Mouse (Mus musculus): Measurements from ENCODE around the gene Arfgap1.

DNA sequence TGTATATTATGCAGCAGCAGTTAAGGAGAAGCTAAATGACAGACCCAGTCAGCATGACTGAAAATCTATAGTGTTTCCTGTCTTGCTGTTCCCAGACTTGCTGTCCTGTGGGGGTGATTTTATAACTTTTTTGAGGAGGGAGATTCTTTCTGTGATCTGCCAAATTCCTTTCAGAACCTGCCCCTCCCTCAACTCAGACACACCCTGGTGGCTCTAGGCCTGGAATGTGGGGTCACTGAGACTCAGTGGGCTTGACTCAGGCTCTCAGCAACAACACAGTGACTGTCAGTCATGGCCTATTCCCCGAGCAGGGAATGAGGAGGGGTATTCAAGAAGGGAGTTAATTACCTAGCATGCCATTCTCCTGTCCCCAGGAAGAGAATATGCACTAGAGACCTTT is 17.1 kb upstream of the Arfgap1 start:
- TF ChIP-seq CHD2 (IDR thresholded peaks at IDR 0.05; ENCODE audit: low read depth, low read length), result no peak
- TF ChIP-seq ZNF384 (IDR thresholded peaks at IDR 0.05; ENCODE audit: low read depth, low read length), result no peak
- no peak for TF ChIP-seq ZC3H11A (IDR thresholded peaks at IDR 0.05; ENCODE audit: borderline replicate concordance, low read depth, low read length)
